Mouse (Mus musculus): ENCODE data around the gene Hacd4. TPM values are rescaled to one million over a fixed set of nuclear protein-coding genes. Genes with fewer than 3 reads are reported as not detected.

The Hacd4 gene
- polyA plus RNA-seq, 1 experiment from 2014 or later: 4.3 TPM

GRCm38 (mm10) chr4:88458673-88459072 lies 19.9 kb upstream of the Hacd4 start:
- Histone ChIP-seq H3K4me3 (no peak overlapping the region), H3K36me3 (no peaks in the 10 kb centered on the region), H3K27me3 (no peaks in the 10 kb centered on the region), H3K9ac (no peak overlapping the region), H3K4me2 (no peak overlapping the region), H3K9me3 (no peaks in the 10 kb centered on the region), H3K4me1 (replicated peaks) (0 out of 2 replicates have a peak, but pooled peaks cover 7% of the 10 kb centered on the region), H3K27ac (replicated peaks) (no peak overlapping the region)
- ATAC-seq (ENCODE audit: low read depth): no peak
- WGBS: 72% methylated on average over 2 of the region's 2 CpGs

GRCm38 (mm10) chr4:88458093-88458492 lies 19.4 kb upstream of the Hacd4 start:
- Histone ChIP-seq H3K4me3 (no peak overlapping the region), H3K9ac (no peak overlapping the region), H3K27ac (replicated peaks) (no peak overlapping the region), H3K4me1 (replicated peaks) (0 out of 2 replicates have a peak, but pooled peaks cover 2% of the 10 kb centered on the region), H3K9me3 (no peaks in the 10 kb centered on the region), H3K27me3 (no peaks in the 10 kb centered on the region), H3K36me3 (no peaks in the 10 kb centered on the region), H3K4me2 (no peak overlapping the region)
- ATAC-seq (ENCODE audit: low read depth): no peak
- 82% methylated on average over 1 of the region's 1 CpGs for WGBS

- WGBS: 93% methylated on average over 1 of the region's 1 CpGs
- ATAC-seq (ENCODE audit: low read depth): no peak
Observed at GRCm38 (mm10) chr4:88450087-88450765, 11.5 kb upstream of the Hacd4 start.

GRCm38 (mm10) chr4:88448976-88449375 lies 10.2 kb upstream of the Hacd4 start:
- ATAC-seq (ENCODE audit: low read depth): no peak
- no peaks in the 10 kb centered on the region for H3K9me3 ChIP-seq
- no peak overlapping the region for H3K9ac ChIP-seq
- no peak overlapping the region for H3K4me2 ChIP-seq
- no peaks in the 10 kb centered on the region for H3K4me1 ChIP-seq (replicated peaks)
- no peaks in the 10 kb centered on the region for H3K27me3 ChIP-seq
- 78% methylated on average over 2 of the region's 2 CpGs for WGBS
- no peaks in the 10 kb centered on the region for H3K36me3 ChIP-seq
- no peak overlapping the region for H3K4me3 ChIP-seq
- no peak overlapping the region for H3K27ac ChIP-seq (replicated peaks)

More at GRCm38 (mm10) chr4:88450087-88450765, 11.5 kb upstream of the Hacd4 start:
- Histone ChIP-seq H3K4me3 (no peak overlapping the region), H3K36me3 (no peaks in the 10 kb centered on the region), H3K4me1 (replicated peaks) (no peaks in the 10 kb centered on the region), H3K27ac (replicated peaks) (no peak overlapping the region), H3K27me3 (no peaks in the 10 kb centered on the region), H3K9ac (no peak overlapping the region), H3K9me3 (no peaks in the 10 kb centered on the region), H3K4me2 (no peak overlapping the region)

GRCm38 (mm10) chr4:88440814-88441213 lies 2.1 kb upstream of the Hacd4 start:
- peaks cover 18% of the 10 kb centered on the region for H3K4me1 ChIP-seq (replicated peaks)
- H3K9ac ChIP-seq: no peak overlapping the region
- H3K4me3 ChIP-seq: no peak overlapping the region
- no peak overlapping the region for H3K27ac ChIP-seq (replicated peaks)
- no peaks in the 10 kb centered on the region for H3K27me3 ChIP-seq
- no peaks in the 10 kb centered on the region for H3K9me3 ChIP-seq
- H3K4me2 ChIP-seq: no peak overlapping the region
- 96% methylated on average over 7 of the region's 7 CpGs for WGBS
- H3K36me3 ChIP-seq: no peaks in the 10 kb centered on the region
- no peak for ATAC-seq (ENCODE audit: low read depth)

- Histone ChIP-seq H3K27ac (replicated peaks) (no peak overlapping the region), H3K4me3 (no peak overlapping the region)
Observed at GRCm38 (mm10) chr4:88439669-88440123, 968 bp upstream of the Hacd4 start.

GRCm38 (mm10) chr4:88438990-88439329 lies 232 bp upstream of the Hacd4 start:
- no peak for ATAC-seq (ENCODE audit: low read depth)
- WGBS: 26% methylated on average over 4 of the region's 4 CpGs
- no peak overlapping the region for H3K27ac ChIP-seq (replicated peaks)

More at GRCm38 (mm10) chr4:88439669-88440123, 968 bp upstream of the Hacd4 start:
- H3K27me3 ChIP-seq: no peaks in the 10 kb centered on the region
- no peaks in the 10 kb centered on the region for H3K36me3 ChIP-seq
- 72% methylated on average over 6 of the region's 6 CpGs for WGBS
- no peak for ATAC-seq (ENCODE audit: low read depth)
- no peaks in the 10 kb centered on the region for H3K9me3 ChIP-seq
- H3K4me1 ChIP-seq (replicated peaks): peaks cover 18% of the 10 kb centered on the region
- H3K4me2 ChIP-seq: no peak overlapping the region
- H3K9ac ChIP-seq: no peak overlapping the region

GRCm38 (mm10) chr4:88437917-88438316 lies 811 bp downstream of the Hacd4 start:
- Histone ChIP-seq H3K9ac (no peak overlapping the region), H3K27me3 (no peaks in the 10 kb centered on the region), H3K9me3 (no peaks in the 10 kb centered on the region), H3K27ac (replicated peaks) (no peak overlapping the region), H3K4me1 (replicated peaks) (peaks cover 18% of the 10 kb centered on the region), H3K36me3 (no peaks in the 10 kb centered on the region), H3K4me3 (no peak overlapping the region), H3K4me2 (peak overlapping the region; percentile 63)
- WGBS: 49% methylated on average over 2 of the region's 2 CpGs
- no peak for ATAC-seq (ENCODE audit: low read depth)

More at GRCm38 (mm10) chr4:88438990-88439329, 232 bp upstream of the Hacd4 start:
- H3K4me2 ChIP-seq: peak overlapping the region; percentile 63
- H3K9me3 ChIP-seq: no peaks in the 10 kb centered on the region
- peak overlapping the region; percentile 67; the same call in 1 of the 2 replicates for H3K9ac ChIP-seq
- peak overlapping the region; percentile 36 for H3K4me3 ChIP-seq
- H3K27me3 ChIP-seq: no peaks in the 10 kb centered on the region
- peaks cover 18% of the 10 kb centered on the region for H3K4me1 ChIP-seq (replicated peaks)
- no peaks in the 10 kb centered on the region for H3K36me3 ChIP-seq

GRCm38 (mm10) chr4:88437166-88437565 lies 1.6 kb downstream of the Hacd4 start:
- no peak for ATAC-seq (ENCODE audit: low read depth)
- H3K27me3 ChIP-seq: no peaks in the 10 kb centered on the region
- 82% methylated on average over 3 of the region's 3 CpGs for WGBS
- no peak overlapping the region for H3K27ac ChIP-seq (replicated peaks)
- H3K4me1 ChIP-seq (replicated peaks): peaks cover 16% of the 10 kb centered on the region
- no peaks in the 10 kb centered on the region for H3K36me3 ChIP-seq
- H3K4me3 ChIP-seq: no peak overlapping the region
- H3K9me3 ChIP-seq: no peaks in the 10 kb centered on the region
- H3K9ac ChIP-seq: no peak overlapping the region
- H3K4me2 ChIP-seq: no peak overlapping the region

- WGBS: 77% methylated on average over 6 of the region's 6 CpGs
- no peak overlapping the region for H3K4me3 ChIP-seq
Observed at GRCm38 (mm10) chr4:88436593-88437165, 2.0 kb downstream of the Hacd4 start.

GRCm38 (mm10) chr4:88432412-88433024 lies 6.2 kb downstream of the Hacd4 start:
- H3K27me3 ChIP-seq: no peaks in the 10 kb centered on the region
- H3K36me3 ChIP-seq: no peaks in the 10 kb centered on the region
- H3K27ac ChIP-seq (replicated peaks): no peak overlapping the region
- H3K4me1 ChIP-seq (replicated peaks): no peaks in the 10 kb centered on the region
- no peak for ATAC-seq (ENCODE audit: low read depth)
- H3K9ac ChIP-seq: no peak overlapping the region
- no peak overlapping the region for H3K4me2 ChIP-seq
- H3K4me3 ChIP-seq: no peak overlapping the region
- 83% methylated on average over 8 of the region's 8 CpGs for WGBS
- H3K9me3 ChIP-seq: no peaks in the 10 kb centered on the region

More at GRCm38 (mm10) chr4:88436593-88437165, 2.0 kb downstream of the Hacd4 start:
- H3K9ac ChIP-seq: no peak overlapping the region
- no peaks in the 10 kb centered on the region for H3K36me3 ChIP-seq
- ATAC-seq (ENCODE audit: low read depth): no peak
- H3K9me3 ChIP-seq: no peaks in the 10 kb centered on the region
- H3K27ac ChIP-seq (replicated peaks): no peak overlapping the region
- no peak overlapping the region for H3K4me2 ChIP-seq
- no peaks in the 10 kb centered on the region for H3K27me3 ChIP-seq
- H3K4me1 ChIP-seq (replicated peaks): peaks cover 11% of the 10 kb centered on the region

- H3K9ac ChIP-seq: no peak overlapping the region
- no peak for ATAC-seq (ENCODE audit: low read depth)
- H3K36me3 ChIP-seq: no peaks in the 10 kb centered on the region
- H3K4me3 ChIP-seq: no peak overlapping the region
- no peak overlapping the region for H3K4me2 ChIP-seq
- WGBS: 97% methylated on average over 2 of the region's 2 CpGs
- H3K4me1 ChIP-seq (replicated peaks): no peaks in the 10 kb centered on the region
- no peaks in the 10 kb centered on the region for H3K27me3 ChIP-seq
- no peak overlapping the region for H3K27ac ChIP-seq (replicated peaks)
- H3K9me3 ChIP-seq: no peaks in the 10 kb centered on the region
Observed at GRCm38 (mm10) chr4:88427630-88428239, 11.0 kb downstream of the Hacd4 start.
